Mouse (Mus musculus) myocyte (in vitro differentiated cells): Measurements from ENCODE around the gene Myrip.

Source experiments
- MAX ChIP-seq: IDR thresholded peaks from one replicate; pipeline ENCODE4 v1.6.1; 2011; ENCODE audit warnings: low read depth, mild to moderate bottlenecking, control low read depth
- POLR2A ChIP-seq: IDR thresholded peaks from one replicate; pipeline ENCODE4 v1.6.1; 2011; ENCODE audit warnings: low read depth, mild to moderate bottlenecking, control low read depth, moderate library complexity; ENCODE audit not compliant: insufficient read length
- POLR2AphosphoS2 ChIP-seq: IDR thresholded peaks from one replicate; pipeline ENCODE4 v1.6.1; 2011; ENCODE audit warnings: low read depth, control low read depth; ENCODE audit not compliant: insufficient read length
- TCF12 ChIP-seq: IDR thresholded peaks from one replicate; pipeline ENCODE4 v1.6.1; 2011; ENCODE audit warnings: mild to moderate bottlenecking, control low read depth; ENCODE audit not compliant: poor library complexity, insufficient read depth, severe bottlenecking

- no peak for TF ChIP-seq POLR2A
- TF ChIP-seq MAX = no peak
- no peak for TF ChIP-seq POLR2AphosphoS2
- TF ChIP-seq TCF12 = no peak
Observed at GRCm38 (mm10) chr9:120349145-120349544, 47.8 kb downstream of the Myrip start.
